Comparison of ENCODE assay signal across 10 mouse cellular contexts in genomic region chr8:70408301-70408700, GRCm38 (mm10). TPM values are rescaled to one million over a fixed set of nuclear protein-coding genes. Genes with fewer than 3 reads are reported as not detected.
DNase-seq lines count a peak whose midpoint lies in the region; ATAC-seq and TF ChIP-seq lines count a peak whose summit lies in the region.
"Had no signal": no experiment of that assay in that cellular context is flagged by ENCODE, and none has a peak within 500 bp of the region (broad histone marks: within the 10 kb centered on the region; RNA-seq: fewer than 3 reads in every experiment).

No protein-coding gene starts in this region.

- no peaks in the 10 kb centered on the region for H3K27me3 ChIP-seq in limb, embryonic 14.5 days (ENCODE audit: control insufficient read depth, insufficient read depth, low read length)
- H3K27me3 ChIP-seq: liver, embryonic 13.5 days had no signal

- ATAC-seq in limb, embryonic 14.5 days (ENCODE audit: low FRiP score, low read depth) = peak; percentile 77

- peaks cover 33% of the 10 kb centered on the region for H3K4me1 ChIP-seq in limb, embryonic 14.5 days (ENCODE audit: control insufficient read depth, insufficient read depth, low read length)

- H3K4me2 ChIP-seq in limb, embryonic 14.5 days (replicated peaks; ENCODE audit: low read depth, low read length, severe bottlenecking) = peak overlapping the region; percentile 13; the same call in 1 of the 2 replicates
- H3K4me2 ChIP-seq: liver, embryonic 13.5 days had no signal

- WGBS in limb, embryonic 14.5 days = 62% methylated on average over 4 of the region's 6 CpGs

- H3K27ac ChIP-seq in limb, embryonic 14.5 days (replicated peaks; ENCODE audit: low read depth, low read length) = peak overlapping the region; percentile 79; the same call in 1 of the 2 replicates
- H3K27ac ChIP-seq: liver, embryonic 13.5 days had no signal

- peak; percentile 39 for DNase-seq in gastrocnemius, postnatal 14 days
- no peak for DNase-seq in gastrocnemius, postnatal 25 days
- peak; percentile 32 for DNase-seq in testis, postnatal 14 days (ENCODE audit: low spot score)
- DNase-seq in testis, postnatal 10 days (ENCODE audit: low spot score) = no peak
- peak; percentile 69 for DNase-seq in limb, embryonic 14.5 days (ENCODE audit: low spot score)
- no peak for DNase-seq in adrenal gland, postnatal 36 days
- no peak for DNase-seq in spleen, adult 12 weeks (ENCODE audit: low spot score)
- DNase-seq in urinary bladder, postnatal 36 days (ENCODE audit: low spot score in 2 of 2) = no peak
- DNase-seq: adrenal gland, adult 2 months; liver, embryonic 13.5 days had no signal

- H3K9ac ChIP-seq in limb, embryonic 14.5 days (ENCODE audit: low read depth, low read length, severe bottlenecking) = no peak overlapping the region
- H3K9ac ChIP-seq: liver, embryonic 13.5 days had no signal

- H3K36me3 ChIP-seq in limb, embryonic 14.5 days (ENCODE audit: control insufficient read depth, insufficient read depth, low read length) = peaks cover 14% of the 10 kb centered on the region

- intact Hi-C loops in gastrocnemius, postnatal 14 days (cut with DNase I; ENCODE audit: low total_unique reads) = no loop called here

- H3K9me3 ChIP-seq in limb, embryonic 14.5 days (ENCODE audit: control insufficient read depth, low read length) = no peaks in the 10 kb centered on the region
- H3K9me3 ChIP-seq: liver, embryonic 13.5 days had no signal

- TF ChIP-seq POLR2A in limb, embryonic 14.5 days (IDR thresholded peaks at IDR 0.05; ENCODE audit: borderline replicate concordance, extremely low read depth, insufficient read depth, insufficient read length) = no peak

- H3K4me3 ChIP-seq in limb, embryonic 14.5 days (replicated peaks; ENCODE audit: low read length) = no peak overlapping the region
- H3K4me3 ChIP-seq: liver, embryonic 13.5 days had no signal

RNA-seq across cellular contexts. Expression of gene Crtc1, which starts 31.1 kb away (rescaled TPM):
- 1 to 10 TPM; 6.4 to 7.4 TPM for total RNA-seq in gastrocnemius, postnatal 14 days (2021)
- 1 to 10 TPM; 6.1 to 6.4 TPM for total RNA-seq in gastrocnemius, postnatal 25 days (2021)
- 37.8 and 58.5 TPM in 2 replicates for polyA plus RNA-seq in limb, embryonic 14.5 days (2012; rRNA removed)
- 26.3 and 31.1 TPM in 2 replicates for polyA plus RNA-seq in limb, embryonic 14.5 days (2014; fragmentation: Nextera tagmentation; extraction: Ambion mirVana)
- 10 to 100 TPM; 21.8 to 25.7 TPM for total RNA-seq in adrenal gland, postnatal 36 days (2021)

RNA-seq across cellular contexts. Expression of gene Comp, which starts 34.9 kb away (rescaled TPM):
- total RNA-seq in gastrocnemius, postnatal 14 days (2021) = 10 to 100 TPM; 18.6 to 19.6 TPM
- 10 to 100 TPM in 1 of 2 experiments, 1 to 10 TPM in 1; 5.9 to 14.7 TPM for total RNA-seq in gastrocnemius, postnatal 25 days (2021)
- 136 and 173 TPM in 2 replicates for polyA plus RNA-seq in limb, embryonic 14.5 days (2012; rRNA removed)
- polyA plus RNA-seq in limb, embryonic 14.5 days (2014; fragmentation: Nextera tagmentation; extraction: Ambion mirVana) = 36.7 and 46.3 TPM in 2 replicates
- not detected for total RNA-seq in adrenal gland, postnatal 36 days (2021)

RNA-seq across cellular contexts. Expression of gene Upf1, which starts 55.2 kb away (rescaled TPM):
- total RNA-seq in gastrocnemius, postnatal 14 days (2021) = 10 to 100 TPM; 31.6 to 35.0 TPM
- 10 to 100 TPM; 28.9 to 29.5 TPM for total RNA-seq in gastrocnemius, postnatal 25 days (2021)
- 39.0 and 47.6 TPM in 2 replicates for polyA plus RNA-seq in limb, embryonic 14.5 days (2012; rRNA removed)
- polyA plus RNA-seq in limb, embryonic 14.5 days (2014; fragmentation: Nextera tagmentation; extraction: Ambion mirVana) = 22.3 and 25.5 TPM in 2 replicates
- 10 to 100 TPM; 62.2 to 67.6 TPM for total RNA-seq in adrenal gland, postnatal 36 days (2021)

Comparison
In these comparisons a context has a peak if more than half of its experiments do, and no peak if none do; other contexts are left out.
1. DNase-seq: peak in gastrocnemius, postnatal 14 days (single experiment), testis, postnatal 14 days (single experiment) and limb, embryonic 14.5 days (single experiment); none in gastrocnemius, postnatal 25 days (single experiment), testis, postnatal 10 days (single experiment), adrenal gland, postnatal 36 days (0 of 2), spleen, adult 12 weeks (single experiment) and urinary bladder, postnatal 36 days (0 of 2).
2. RNA of gene Comp, which starts 34.9 kb away (total RNA-seq): 18.6 to 19.6 TPM in gastrocnemius, postnatal 14 days and 5.9 to 14.7 TPM in gastrocnemius, postnatal 25 days; not detected in adrenal gland, postnatal 36 days; every median in the first group is over 4 times any median in the second.